Mouse (Mus musculus) thymus, postnatal 14 days (tissue): ENCODE data around the gene Sirt7.
A peak's percentile ranks its signal among the peaks of the same experiment; 100 is the strongest.

Experiments used
- DNase-seq: peaks from one replicate; pipeline ENCODE4 v3.0.0; 2021

The Sirt7 gene

DNA sequence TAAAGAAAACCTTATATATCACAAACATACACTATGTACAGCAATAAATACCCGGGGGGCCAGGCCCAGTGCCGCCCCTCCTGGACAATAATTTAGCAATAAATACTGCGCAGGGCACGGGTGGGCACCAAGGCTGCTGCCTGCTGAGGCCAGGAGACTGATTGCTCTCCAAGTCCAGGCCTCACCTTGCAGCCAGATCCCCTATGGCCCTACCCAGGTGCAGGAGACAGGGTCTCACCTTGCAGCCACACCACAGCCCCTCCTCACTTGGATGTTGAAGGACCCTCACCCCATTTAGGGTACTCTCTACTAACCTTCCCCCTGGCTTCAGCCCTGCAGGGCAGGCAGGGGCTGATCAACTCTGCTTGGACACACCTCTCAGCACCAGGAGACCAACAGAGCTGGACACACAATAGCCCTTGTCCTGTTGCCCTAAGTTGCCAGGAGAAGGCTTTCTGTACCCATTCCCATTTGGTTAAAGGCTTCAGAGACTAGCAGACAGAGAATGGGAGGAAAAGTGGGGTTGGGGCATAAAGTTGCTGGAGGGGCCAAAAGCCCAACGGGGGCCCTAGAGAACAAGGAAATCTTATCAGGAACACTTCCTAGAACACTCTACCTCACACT, at the start of gene Sirt7:
Sirt7 (minus strand) TSS at position 89 of the 624 bp plus-strand sequence.
- no peak for DNase-seq

DNA sequence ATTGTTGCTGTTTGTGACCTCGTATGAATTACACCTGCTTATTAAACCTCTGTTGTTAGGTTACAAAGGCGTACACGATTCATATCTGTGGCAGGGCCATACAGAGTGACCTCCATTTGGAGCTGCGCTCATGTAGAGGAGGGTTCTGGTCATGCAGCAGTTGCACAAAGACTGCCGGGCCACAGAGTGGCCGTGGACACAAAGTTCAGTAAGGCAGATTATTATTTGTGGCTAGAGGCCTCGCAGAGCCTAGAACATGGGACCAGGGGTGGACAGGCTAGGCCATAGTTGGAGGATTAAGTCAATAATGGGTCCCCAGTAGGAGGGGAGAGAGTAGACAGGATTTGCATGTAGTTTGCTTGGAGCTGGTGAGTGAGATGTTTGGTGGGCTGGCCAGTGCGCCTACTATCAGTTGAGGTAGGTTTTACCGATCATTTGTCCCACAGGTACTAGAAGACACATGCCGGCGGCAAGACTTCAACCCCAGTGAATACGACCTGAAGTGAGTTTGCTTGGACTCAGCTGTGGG, 48.6 kb upstream of the Sirt7 start:
- no peak for DNase-seq

DNA sequence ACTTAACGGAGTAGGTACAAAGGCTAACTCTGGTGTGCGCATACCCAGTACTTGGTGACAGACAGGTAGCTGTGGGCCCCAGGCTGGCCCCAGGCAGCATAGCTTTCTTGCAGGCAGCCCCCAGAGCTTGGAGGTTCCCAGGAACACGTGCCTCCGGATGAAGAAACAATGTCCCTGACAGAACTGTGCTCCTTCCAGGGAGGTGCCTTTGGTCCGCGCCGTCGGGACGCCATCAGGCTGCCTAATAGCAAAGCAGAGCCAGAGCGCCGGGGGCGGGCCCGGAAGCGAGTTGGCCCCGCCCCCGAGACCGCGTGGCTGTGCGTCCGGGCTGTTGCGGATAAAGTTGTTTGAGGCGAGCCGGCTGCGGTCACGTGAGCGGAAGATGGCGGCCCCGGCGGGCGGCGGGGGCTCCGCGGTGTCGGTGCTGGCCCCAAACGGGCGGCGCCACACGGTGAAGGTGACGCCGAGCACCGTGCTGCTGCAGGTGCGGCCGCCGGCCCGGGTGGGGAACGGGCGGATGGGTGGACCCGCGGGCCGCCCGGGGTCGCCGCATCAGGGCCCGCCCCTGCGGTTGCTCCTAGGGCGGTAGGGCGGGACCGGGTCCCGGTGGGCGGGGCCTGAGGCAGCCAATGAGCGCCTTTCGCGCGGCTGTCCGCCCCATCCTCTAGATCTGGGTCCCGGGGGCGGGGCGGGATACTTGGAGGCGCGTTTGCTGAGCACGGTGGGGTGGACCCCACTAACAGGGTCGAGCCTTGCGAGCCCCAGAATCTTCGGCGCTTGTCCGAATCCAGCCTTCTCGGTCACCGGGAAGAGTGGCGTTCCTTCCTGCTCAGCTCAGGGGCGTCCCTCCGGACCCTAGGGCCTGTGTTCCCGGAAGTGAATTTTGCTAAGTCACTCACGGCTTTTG, 47.9 kb upstream of the Sirt7 start, which contains the start of gene Aspscr1:
Aspscr1 (plus strand) TSS at position 287 of the 907 bp plus-strand sequence.
- peak; percentile 98 for DNase-seq

GRCm38 (mm10) chr11:120666617-120667016, 41.6 kb upstream of the Sirt7 start:
- no peak for DNase-seq

DNA sequence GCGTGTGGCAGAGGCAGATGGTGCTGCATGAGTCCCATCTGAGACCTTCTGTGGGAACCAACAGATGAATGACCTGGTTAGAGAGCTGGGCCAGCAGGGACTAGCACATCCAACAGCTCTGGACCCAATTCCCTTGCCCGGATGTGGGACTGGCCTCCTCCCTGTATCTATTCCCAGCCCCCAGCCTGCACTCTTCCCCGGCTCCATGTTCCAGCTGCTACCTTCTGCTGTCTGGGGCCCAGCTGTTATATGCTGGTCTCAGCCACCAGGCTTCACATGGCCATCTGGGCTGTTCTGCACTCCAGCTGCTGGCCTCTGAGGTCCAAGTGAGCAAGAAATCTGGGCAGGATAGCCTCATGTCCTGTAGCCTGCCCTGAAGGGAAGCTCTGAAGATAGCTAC, 40.4 kb upstream of the Sirt7 start:
- DNase-seq: no peak

DNA sequence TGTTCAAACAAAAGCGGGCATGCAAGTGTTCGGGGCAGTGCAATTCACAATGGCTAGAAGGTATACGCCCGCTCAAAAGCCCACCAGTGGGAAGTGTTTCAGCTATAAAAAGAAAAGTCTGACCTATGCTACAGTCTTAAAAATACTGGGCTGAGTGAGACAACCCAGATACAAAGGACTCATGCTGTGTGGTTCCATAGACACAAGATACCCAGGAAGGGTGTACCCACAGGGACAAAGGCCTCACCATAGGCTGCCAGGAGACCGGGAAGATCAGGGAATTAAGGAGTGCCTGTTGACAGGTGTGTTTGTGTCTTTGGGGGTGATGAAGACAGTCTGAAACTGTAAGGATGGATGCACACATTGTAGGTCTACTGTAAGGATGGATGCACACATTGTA, 38.7 kb upstream of the Sirt7 start:
- DNase-seq: no peak

DNA sequence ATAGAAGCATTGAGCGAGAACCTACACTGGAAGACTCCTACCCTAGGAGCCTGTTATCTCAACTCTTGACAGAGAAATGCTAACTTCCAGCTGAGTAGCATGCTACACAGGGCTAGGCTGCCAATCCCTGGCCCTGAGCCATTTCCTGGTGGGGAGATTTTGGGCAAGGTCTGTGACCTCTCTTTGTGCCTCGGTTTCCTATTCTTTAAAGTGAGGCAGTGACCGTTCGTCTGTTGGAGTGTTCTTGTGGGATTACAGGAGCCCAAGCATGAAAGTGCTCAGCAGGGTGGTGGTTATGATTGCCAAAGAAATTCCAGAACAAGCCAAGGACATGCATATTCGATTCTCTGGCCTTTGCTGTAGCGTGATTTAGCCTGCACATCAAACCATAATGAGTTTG, 37.7 kb upstream of the Sirt7 start:
- no peak for DNase-seq

- DNase-seq: no peak
Measured at GRCm38 (mm10) chr11:120661076-120661460, 36.0 kb upstream of the Sirt7 start, which contains the start of gene Notum. Gene Notum (minus strand): TSS chr11:120661175.

DNA sequence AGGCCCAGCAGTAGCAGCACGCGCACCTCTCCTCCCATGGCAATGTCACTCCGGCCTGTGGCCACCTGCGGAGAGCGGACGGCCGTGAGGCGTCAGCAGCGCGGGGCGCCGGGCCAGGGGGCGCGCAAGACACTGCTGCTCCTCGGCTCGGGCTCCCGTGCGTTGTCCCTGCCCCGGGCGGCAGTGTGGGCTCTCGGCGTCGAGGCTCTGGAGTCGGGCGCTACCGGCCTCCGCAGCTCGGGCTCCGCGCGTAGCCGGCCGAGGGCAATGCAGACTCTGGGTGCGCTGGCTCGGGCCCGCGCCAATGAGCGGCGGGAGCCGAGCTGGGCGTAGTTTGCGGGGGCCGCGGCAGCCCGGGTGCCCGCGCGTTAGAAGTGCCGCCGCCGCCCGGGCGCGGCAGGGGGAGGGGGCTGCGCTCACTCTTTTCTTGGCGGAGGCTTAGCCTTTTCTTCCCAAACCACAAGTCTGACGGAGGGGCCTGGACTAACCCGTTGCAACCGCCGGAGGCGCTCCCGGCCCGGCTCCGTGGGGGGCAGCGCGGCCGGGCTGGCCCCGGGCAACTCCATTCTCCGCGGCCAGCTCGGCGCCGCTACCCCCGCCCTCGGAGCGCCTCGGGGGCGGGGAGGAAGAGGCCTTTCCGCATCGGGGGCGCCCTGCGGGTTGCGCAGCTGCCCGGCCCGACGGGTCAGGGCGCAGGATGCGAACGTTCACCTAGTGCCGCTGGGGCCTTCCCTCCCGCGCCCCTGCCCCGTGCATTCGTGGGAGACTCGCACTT, 35.4 kb upstream of the Sirt7 start:
- peak; percentile 25 for DNase-seq

GRCm38 (mm10) chr11:120659509-120660300, 34.7 kb upstream of the Sirt7 start:
- peak; percentile 6 for DNase-seq

GRCm38 (mm10) chr11:120658876-120659410, 33.9 kb upstream of the Sirt7 start:
- peak; percentile 89 for DNase-seq

DNA sequence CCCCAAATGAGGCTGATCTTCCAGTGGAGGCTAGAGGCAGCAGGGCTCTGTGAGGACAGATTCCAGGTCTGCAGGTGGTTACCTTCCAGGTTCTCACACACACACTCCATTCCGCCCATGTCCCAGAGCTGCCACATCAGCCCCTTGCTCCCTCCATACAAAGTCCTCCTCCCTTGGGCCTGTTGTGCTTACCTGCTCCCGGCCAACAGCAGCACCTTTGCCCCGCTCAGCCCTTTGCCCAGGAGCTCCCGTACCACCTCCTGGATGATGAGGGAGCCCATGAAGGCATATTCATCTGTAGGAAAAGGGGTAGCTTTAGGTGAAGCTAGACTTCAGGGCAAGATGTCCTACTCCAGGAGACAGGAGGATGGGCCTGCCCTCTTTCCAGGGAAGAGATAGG, 32.3 kb upstream of the Sirt7 start:
- no peak for DNase-seq

DNA sequence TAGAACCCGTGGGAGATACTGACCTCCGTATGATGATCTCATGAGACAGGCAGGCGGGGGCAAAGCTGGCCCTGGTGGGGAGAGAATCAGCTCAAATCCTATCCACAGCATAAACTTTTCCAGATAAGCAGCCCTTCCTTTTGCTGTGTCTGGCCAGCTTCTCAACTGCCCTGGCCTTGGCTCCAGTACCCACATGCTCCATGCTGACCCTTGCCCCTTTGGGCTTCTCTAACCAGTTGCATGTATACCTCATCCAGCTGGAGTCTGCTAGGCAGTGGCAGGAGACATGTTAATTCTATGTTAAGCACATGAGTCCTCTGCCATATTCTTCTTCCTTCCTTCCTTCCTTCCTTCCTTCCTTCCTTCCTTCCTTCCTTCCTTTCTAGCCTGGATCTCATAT, 29.7 kb upstream of the Sirt7 start:
- no peak for DNase-seq

- DNase-seq: no peak
Measured at GRCm38 (mm10) chr11:120651872-120652271, 26.8 kb upstream of the Sirt7 start.

DNA sequence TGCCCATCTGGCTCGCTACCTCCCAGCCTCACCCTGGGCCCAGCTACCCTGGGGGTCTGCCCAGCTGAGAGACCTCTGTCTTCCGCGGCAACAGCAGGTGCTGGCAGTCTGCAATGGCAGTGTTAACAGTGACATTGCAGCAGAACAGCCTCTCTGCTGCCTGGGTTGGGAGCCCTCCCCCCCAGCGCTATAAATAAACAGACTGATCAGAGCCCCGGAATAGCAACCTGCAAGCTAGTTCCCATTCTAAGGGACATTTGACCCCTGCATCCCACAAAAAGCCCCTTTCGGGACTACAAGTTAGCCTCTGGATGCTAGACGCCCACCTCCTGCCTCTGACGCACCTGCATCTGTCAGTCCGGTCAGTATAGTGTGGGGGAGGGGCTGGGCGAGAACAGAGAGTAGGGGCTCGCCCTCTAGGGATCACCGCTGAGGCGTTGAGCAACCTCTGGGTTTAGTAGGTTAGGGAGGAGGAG, 23.0 kb upstream of the Sirt7 start, which contains the start of gene Myadml2:
Myadml2 (minus strand) TSS at position 158 of the 476 bp plus-strand sequence.
- peak; percentile 65 for DNase-seq

DNA sequence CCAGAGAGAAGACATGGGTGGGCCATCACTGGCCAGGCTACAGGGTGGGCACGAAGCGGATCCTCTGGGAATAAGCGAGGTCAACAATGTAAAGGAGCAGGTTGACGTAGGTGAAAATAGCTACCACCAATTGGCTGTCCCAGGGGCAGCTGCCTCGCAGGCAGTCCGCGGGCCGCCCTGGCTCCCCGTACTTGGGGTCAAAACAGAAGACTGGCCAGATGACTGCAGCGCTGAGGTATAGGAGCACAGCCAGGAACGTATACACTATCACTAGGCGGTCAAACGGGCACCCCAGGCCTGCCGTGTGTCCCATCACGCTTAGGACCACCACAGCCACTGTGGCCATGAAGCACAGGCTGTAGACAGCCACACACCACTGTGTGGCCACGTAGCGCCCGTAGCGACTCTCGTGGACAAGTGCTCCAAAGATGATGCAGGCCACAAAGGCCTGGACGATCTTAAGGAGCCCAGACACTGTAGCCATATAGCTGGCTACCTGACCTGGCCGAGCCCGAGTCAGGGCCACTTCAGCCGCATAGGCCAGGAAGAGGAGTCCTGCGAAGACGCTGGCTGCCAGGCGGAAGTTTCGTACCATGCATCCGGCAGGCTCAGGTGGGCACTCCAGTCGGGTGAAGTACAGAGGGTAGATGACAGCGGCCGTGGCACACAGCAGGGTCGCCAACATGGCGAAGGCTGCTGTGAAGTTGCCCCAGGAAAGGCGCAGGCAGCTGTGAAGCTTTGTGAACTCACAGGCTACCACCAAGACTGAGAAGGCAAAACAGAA, 22.2 kb upstream of the Sirt7 start:
- DNase-seq: peak; percentile 13

GRCm38 (mm10) chr11:120643601-120643987, 18.6 kb upstream of the Sirt7 start, which contains the start of gene Pycr1:
Gene Pycr1 (minus strand): TSS chr11:120643769.
- DNase-seq: peak; percentile 96

DNA sequence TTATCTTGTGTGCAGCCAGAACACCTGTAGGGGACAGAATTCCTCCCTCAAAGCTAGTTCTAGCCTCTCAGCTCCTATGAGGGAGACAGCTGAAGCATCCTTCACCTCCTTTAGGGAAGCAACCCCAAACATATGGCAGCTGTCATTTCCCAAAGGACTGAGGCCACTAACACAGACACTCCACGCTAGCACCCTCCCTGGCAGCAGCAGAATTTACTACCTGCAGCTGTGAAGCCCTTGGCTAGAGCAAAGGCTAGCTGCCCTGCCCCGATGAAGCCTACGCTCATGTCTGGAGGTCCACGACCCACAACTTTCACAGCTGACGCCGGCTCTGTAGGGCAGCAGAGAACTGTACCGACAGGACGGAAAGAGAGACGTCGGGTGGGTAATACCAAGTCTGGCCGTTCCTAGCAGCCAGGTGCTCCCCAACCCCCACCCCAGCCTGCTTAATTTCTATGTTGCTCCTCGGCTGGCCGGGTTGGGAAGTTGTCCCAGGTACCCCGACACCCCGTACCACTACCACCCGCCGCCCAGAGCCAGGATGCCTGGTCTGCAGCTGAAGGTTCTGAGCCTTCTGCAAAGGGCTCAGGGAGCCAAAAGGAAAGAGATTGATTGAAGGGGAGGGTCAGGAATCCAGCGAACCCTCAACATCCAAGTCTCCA, 18.0 kb upstream of the Sirt7 start:
- DNase-seq: peak; percentile 48

DNA sequence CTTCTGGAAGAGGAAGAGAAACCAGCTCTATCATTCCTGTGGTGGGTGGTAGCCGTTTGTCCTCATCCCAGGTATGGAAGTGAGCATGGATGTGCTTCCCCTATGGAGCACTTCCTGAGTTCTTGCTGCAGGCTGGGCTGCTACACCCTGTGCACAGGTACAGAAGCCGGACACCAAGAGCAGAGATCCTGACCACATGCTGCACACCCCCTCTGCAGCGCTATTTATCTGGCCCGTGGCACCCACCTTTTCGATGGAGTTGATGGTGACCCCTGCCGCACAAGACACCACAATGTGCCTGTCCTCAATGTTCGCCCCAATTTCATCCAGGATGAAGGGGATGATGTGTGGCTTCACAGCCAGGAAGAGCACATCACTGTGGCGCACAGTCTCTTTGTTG, 16.8 kb upstream of the Sirt7 start:
- DNase-seq: no peak

DNA sequence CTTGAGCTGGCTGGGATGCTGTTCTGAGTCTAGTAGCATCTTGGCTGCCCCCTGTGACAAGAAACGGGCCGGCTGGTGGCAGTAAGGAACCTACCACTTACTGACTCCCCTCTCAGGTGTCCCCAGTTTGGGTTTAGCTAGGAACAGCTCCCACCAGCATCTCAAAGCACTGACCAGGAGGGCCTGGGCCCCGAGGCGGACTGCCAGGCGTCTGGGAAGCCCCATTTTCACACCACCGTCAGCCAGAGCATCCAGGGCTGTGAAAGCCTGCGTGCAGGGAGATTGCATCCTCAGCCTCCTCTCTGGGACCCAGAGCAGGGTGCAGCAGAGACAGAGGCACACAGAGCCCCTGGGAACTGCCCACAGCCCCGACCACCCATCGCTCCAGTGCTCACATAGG, 16.2 kb upstream of the Sirt7 start:
- no peak for DNase-seq
